Mouse (Mus musculus): ENCODE data around the gene Klhl8. TPM values are rescaled to one million over a fixed set of nuclear protein-coding genes. Genes with fewer than 3 reads are reported as not detected.

Gene Klhl8
- total and polyA plus RNA-seq, 2 experiments from 2014 or later: 32.0 to 38.7 TPM

DNA sequence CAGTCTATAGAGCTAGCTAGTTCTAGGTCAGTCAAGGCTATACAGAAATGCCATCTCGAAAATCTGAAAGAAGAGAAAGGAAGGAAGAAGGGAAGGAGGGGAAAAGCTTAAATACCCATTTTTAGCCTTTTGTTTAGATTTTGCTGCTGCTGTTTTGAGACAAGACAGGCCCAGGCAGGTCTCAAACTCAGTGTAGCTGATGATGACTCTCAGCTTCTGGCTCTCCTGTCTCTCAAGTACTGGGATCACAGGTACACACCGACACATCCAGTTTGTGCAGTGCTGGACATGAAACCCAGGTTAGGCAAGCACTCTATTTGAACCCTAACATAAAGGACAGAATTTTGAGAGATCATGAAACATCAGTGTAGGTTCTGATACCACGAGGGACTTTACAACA lies 1.6 kb downstream of the Klhl8 start:
- Histone ChIP-seq H3K9me3 (ENCODE audit: low read length) (no peaks in the 10 kb centered on the region), H3K27me3 (ENCODE audit: insufficient read depth, low read length) (no peaks in the 10 kb centered on the region), H3K4me3 (ENCODE audit: low read length) (no peak overlapping the region), H3K36me3 (ENCODE audit: insufficient read depth, low read length) (no peaks in the 10 kb centered on the region), H3K4me1 (ENCODE audit: insufficient read depth, low read length) (no peaks in the 10 kb centered on the region), H3K27ac (no peak overlapping the region), H3K4me2 (ENCODE audit: low read depth, low read length) (0 out of 2 replicates have a peak overlapping the region, but pooled peaks have one; percentile 80), H3K9ac (replicated peaks; ENCODE audit: low read length) (no peak overlapping the region)
- ATAC-seq (no peak), DNase-seq (ENCODE audit: low spot score) (no peak)
- WGBS: 78% methylated on average over 3 of the region's 3 CpGs
- no peak for TF ChIP-seq CTCF (IDR thresholded peaks at IDR 0.05; ENCODE audit: low read depth)

DNA sequence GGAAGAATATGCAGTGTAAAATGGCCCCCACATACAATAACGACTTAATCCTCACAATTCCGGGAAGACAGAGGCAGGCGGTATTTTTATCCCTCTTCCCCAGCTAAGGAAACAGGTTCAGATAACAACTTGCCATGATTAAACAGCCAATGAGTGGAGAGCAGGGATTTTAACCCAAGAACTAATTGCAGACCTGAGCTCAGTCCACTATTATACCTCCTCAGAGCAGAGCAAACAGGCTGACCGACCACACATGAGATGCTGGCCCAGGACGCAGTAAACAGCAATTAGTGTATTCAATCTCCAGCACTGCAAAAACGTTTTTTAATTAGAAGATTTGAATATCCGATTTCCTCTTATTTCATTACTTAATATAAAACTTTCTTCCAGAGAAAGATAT lies 2.2 kb downstream of the Klhl8 start:
- no peaks in the 10 kb centered on the region for H3K36me3 ChIP-seq (ENCODE audit: insufficient read depth, low read length)
- no peaks in the 10 kb centered on the region for H3K9me3 ChIP-seq (ENCODE audit: low read length)
- H3K4me1 ChIP-seq (ENCODE audit: insufficient read depth, low read length): no peaks in the 10 kb centered on the region
- ATAC-seq (no peak), DNase-seq (ENCODE audit: low spot score) (no peak)
- H3K4me2 ChIP-seq (ENCODE audit: low read depth, low read length): no peak overlapping the region
- H3K27ac ChIP-seq: no peak overlapping the region
- TF ChIP-seq CTCF (IDR thresholded peaks at IDR 0.05; ENCODE audit: low read depth): no peak
- 72% methylated on average over 7 of the region's 7 CpGs for WGBS
- no peak overlapping the region for H3K4me3 ChIP-seq (ENCODE audit: low read length)
- no peak overlapping the region for H3K9ac ChIP-seq (replicated peaks; ENCODE audit: low read length)
- no peaks in the 10 kb centered on the region for H3K27me3 ChIP-seq (ENCODE audit: insufficient read depth, low read length)

DNA sequence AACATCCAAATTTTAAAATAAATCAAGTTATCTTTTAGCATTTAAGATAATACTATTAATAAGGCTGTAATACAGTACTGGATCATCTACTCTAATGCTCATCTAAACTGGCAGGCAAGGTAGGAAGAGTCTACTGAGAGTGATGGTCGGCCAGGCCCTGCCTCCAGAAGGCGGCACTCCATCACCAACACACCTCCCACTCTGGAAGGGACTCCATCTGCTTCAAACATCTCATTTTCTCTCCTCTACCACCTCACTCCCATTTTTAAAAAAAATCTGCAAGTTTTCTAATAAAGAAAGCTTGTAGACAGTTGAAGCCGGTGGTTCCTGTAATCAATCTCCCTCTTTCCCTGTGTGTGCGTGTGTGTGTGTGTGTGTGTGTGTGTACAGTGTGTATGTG lies 3.2 kb downstream of the Klhl8 start:
- Histone ChIP-seq H3K27ac (no peak overlapping the region), H3K4me1 (ENCODE audit: insufficient read depth, low read length) (no peaks in the 10 kb centered on the region), H3K4me3 (ENCODE audit: low read length) (no peak overlapping the region), H3K36me3 (ENCODE audit: insufficient read depth, low read length) (no peaks in the 10 kb centered on the region), H3K9ac (replicated peaks; ENCODE audit: low read length) (no peak overlapping the region), H3K27me3 (ENCODE audit: insufficient read depth, low read length) (no peaks in the 10 kb centered on the region), H3K4me2 (ENCODE audit: low read depth, low read length) (no peak overlapping the region), H3K9me3 (ENCODE audit: low read length) (no peaks in the 10 kb centered on the region)
- no peak for TF ChIP-seq CTCF (IDR thresholded peaks at IDR 0.05; ENCODE audit: low read depth)
- ATAC-seq: no peak
- 92% methylated on average over 4 of the region's 4 CpGs for WGBS
- no peak for DNase-seq (ENCODE audit: low spot score)

DNA sequence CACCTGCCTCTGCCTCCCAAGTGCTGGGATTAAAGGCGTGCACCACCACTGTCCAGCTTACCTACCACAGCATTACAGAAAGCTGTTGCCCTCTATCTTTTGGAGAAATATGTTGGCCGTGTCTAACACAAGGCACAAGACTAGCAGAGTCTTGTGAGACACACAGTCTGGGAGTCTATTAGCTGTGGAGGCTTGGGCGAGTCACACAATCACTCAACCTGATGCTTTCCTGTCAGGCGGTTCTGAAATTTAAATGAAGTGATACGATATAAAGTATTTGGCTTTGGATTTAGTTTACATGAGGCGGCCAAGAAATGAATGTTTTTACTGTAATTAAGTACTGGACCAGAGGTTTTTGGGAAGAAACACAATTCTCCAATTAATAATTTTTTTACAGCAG lies 4.9 kb downstream of the Klhl8 start:
- Histone ChIP-seq H3K27ac (no peak overlapping the region), H3K4me1 (ENCODE audit: insufficient read depth, low read length) (no peaks in the 10 kb centered on the region), H3K27me3 (ENCODE audit: insufficient read depth, low read length) (no peaks in the 10 kb centered on the region), H3K4me2 (ENCODE audit: low read depth, low read length) (no peak overlapping the region), H3K36me3 (ENCODE audit: insufficient read depth, low read length) (no peaks in the 10 kb centered on the region), H3K4me3 (ENCODE audit: low read length) (no peak overlapping the region), H3K9ac (replicated peaks; ENCODE audit: low read length) (no peak overlapping the region), H3K9me3 (ENCODE audit: low read length) (no peaks in the 10 kb centered on the region)
- 93% methylated on average over 6 of the region's 6 CpGs for WGBS
- TF ChIP-seq CTCF (IDR thresholded peaks at IDR 0.05; ENCODE audit: low read depth): no peak
- DNase-seq (ENCODE audit: low spot score) (no peak), ATAC-seq (no peak)

DNA sequence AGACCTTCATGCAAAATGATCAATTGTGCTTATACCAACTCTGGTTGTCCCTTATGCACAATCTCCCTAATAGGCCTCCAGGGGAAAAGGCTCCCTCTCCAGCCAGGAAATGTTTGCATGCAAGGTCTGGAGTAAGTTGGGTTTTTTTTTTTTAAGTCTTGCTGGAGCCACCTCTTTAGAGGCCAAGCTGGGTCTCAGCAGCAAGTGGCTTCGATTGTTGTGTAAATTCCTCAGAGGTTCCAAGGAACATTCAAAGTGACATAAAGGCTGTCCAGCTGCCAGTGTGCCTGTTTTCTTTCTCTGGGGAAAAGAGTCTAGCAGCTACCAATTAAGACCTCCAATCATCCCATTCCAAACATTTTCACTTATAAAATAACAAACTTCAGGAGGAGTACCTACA lies 12.7 kb downstream of the Klhl8 start:
- Histone ChIP-seq H3K27me3 (ENCODE audit: insufficient read depth, low read length) (no peaks in the 10 kb centered on the region), H3K4me1 (ENCODE audit: insufficient read depth, low read length) (no peaks in the 10 kb centered on the region), H3K4me2 (ENCODE audit: low read depth, low read length) (no peak overlapping the region), H3K27ac (no peak overlapping the region), H3K4me3 (ENCODE audit: low read length) (no peak overlapping the region), H3K9me3 (ENCODE audit: low read length) (no peaks in the 10 kb centered on the region), H3K36me3 (ENCODE audit: insufficient read depth, low read length) (no peaks in the 10 kb centered on the region), H3K9ac (replicated peaks; ENCODE audit: low read length) (no peak overlapping the region)
- ATAC-seq (no peak), DNase-seq (ENCODE audit: low spot score) (no peak)
- 16% methylated on average over 1 of the region's 1 CpGs for WGBS
- TF ChIP-seq CTCF (IDR thresholded peaks at IDR 0.05; ENCODE audit: low read depth): no peak

DNA sequence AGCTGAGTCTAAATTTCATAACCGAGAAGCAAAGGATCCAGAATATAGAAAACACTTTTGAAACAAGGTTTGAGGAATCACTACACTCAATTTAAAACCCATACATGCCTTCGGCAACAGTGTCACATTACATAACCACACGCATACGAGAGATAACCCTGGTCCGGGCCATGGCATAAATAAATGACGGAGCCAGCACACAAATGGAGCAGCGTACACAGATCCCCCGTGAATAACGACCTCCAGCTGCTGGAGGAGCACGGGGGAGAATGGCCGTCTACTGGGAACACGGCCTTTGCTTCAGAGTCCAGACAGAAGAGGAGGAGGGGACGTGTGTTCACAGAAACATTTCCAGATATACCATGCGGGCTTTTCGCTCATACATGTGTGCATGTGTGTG lies 21.3 kb downstream of the Klhl8 start:
- Histone ChIP-seq H3K9ac (replicated peaks; ENCODE audit: low read length) (no peak overlapping the region), H3K4me3 (ENCODE audit: low read length) (no peak overlapping the region), H3K27ac (no peak overlapping the region), H3K4me1 (ENCODE audit: insufficient read depth, low read length) (no peaks in the 10 kb centered on the region), H3K36me3 (ENCODE audit: insufficient read depth, low read length) (no peaks in the 10 kb centered on the region), H3K9me3 (ENCODE audit: low read length) (no peaks in the 10 kb centered on the region), H3K4me2 (ENCODE audit: low read depth, low read length) (no peak overlapping the region), H3K27me3 (ENCODE audit: insufficient read depth, low read length) (no peaks in the 10 kb centered on the region)
- ATAC-seq (no peak), DNase-seq (ENCODE audit: low spot score) (no peak)
- TF ChIP-seq CTCF (IDR thresholded peaks at IDR 0.05; ENCODE audit: low read depth): no peak
- WGBS: 68% methylated on average over 15 of the region's 15 CpGs

DNA sequence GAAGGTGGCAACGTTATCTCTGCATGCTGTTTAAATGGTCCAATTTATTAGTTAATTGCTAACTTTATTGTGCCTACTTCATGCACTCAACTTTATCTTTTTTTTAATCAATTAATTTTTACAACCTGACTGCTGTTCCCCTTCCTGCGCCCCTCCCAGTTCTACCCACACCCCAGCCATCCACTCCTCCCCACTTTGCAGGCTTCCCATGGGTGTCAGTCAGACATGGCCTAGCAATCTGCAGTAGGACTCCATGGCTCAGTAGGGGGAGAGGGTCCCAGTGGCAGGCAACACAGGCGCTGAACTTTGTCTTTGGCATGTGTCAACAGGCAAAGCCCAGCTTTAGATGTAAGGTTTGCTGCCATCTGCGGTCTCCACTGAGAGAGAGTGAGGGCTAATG lies 47.3 kb downstream of the Klhl8 start:
- H3K4me3 ChIP-seq (ENCODE audit: low read length): no peak overlapping the region
- peaks cover 8% of the 10 kb centered on the region for H3K36me3 ChIP-seq (ENCODE audit: insufficient read depth, low read length)
- DNase-seq (ENCODE audit: low spot score) (no peak), ATAC-seq (no peak)
- H3K4me2 ChIP-seq (ENCODE audit: low read depth, low read length): no peak overlapping the region
- no peaks in the 10 kb centered on the region for H3K9me3 ChIP-seq (ENCODE audit: low read length)
- no peaks in the 10 kb centered on the region for H3K27me3 ChIP-seq (ENCODE audit: insufficient read depth, low read length)
- H3K4me1 ChIP-seq (ENCODE audit: insufficient read depth, low read length): no peaks in the 10 kb centered on the region
- no peak for TF ChIP-seq CTCF (IDR thresholded peaks at IDR 0.05; ENCODE audit: low read depth)
- H3K27ac ChIP-seq: no peak overlapping the region
- WGBS: 95% methylated on average over 4 of the region's 4 CpGs
- H3K9ac ChIP-seq (replicated peaks; ENCODE audit: low read length): no peak overlapping the region

Measured in hindbrain, postnatal 0 days (tissue).